Mouse (Mus musculus) c-Kit-negative CD71-positive TER-119-positive erythroid progenitor cells, embryonic 14.5 days (primary cell): Measurements from ENCODE around the gene 2900011O08Rik.
"Not testable (repeated sequence)": the region's sequence is repeated elsewhere in the genome, so short reads cannot be mapped to it uniquely, and the experiment has no call there.

Source experiments
- DNase-seq: peaks from one replicate; pipeline ENCODE4 v3.0.0-alpha.2; 2013; ENCODE audit warnings: low read depth, low spot score

Gene 2900011O08Rik

DNA sequence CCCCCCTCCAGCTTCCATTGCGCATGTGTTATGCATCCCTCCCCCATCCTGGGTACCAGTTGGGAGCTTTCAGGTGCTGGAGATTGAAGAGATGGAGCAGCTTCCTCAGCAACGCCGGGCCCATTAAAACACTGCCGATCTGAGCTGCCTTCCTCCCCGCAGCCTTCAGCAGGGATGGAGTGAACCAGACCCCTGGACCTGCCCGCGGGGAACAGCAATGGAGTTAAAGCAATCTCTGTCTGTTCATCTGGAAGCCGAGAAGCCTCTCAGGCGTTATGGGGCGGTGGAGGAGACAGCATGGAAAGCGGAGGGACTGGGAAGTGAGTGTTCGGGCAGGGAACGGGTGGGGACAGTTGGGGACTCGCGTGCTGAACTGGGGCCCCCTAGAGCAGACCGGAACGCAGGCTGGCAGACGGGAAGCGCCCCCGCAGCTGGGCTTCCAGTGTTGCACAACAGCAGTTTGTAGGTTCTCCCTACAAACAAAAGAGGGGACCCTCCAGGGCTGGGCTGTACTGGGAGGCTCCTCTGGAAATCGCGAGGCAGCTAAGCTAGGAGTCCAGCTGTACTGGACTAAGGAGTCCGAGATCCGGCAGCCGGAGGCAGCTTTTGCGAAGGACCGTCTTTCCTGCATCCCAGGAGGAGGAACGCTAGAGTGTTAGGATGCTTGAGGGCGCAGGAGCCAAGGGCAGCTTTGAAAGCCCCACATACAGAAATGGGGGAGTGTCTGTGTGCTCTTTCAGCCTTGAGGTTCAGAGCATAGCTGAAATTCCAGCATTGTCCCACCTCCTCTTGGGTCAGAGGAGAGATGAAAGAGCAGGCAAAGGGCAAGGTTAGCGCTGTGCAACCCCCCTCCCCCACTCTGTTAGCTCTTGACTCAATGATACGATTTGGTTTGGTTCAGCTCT is at the start of gene 2900011O08Rik, which contains the start of gene Ifitm7:
Gene 2900011O08Rik (plus strand): TSS at position 31 of the 905 bp plus-strand sequence.
Gene Ifitm7 (minus strand): TSS at position 315 of the 905 bp plus-strand sequence.
- no peak for DNase-seq

DNA sequence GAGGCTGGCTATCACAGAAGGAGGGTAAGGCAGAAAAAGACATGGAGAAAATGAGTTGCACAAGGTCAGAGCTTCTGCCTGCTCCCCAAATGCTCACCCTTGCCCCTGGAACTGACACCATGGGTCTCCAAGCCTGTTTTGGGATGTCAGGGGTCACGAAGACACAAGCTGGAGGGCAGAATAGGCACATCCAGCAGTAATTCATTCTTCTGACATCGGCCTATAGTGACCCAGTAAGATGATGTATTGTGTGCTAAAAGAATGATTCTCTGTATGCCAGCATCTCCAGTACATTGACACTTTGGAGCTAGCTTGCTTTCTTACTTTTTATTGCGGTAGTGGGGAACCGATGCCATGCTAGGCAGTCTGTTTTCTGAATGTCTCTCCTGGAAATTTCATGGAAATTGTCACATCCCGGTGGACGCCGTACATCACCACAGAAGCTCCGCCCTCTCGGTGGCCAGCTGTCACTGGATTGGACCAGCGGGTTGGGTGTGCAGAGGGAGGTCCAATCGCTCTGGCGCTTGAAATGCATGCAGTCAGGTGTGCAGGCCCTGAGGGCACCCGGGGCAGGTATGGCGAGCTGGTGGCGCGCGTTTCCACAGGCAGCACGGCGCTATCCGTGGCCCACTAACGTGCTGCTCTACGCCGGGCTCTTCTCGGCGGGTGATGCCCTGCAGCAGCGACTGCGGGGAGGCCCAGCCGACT is 46.1 kb upstream of the 2900011O08Rik start:
- DNase-seq = no peak

DNA sequence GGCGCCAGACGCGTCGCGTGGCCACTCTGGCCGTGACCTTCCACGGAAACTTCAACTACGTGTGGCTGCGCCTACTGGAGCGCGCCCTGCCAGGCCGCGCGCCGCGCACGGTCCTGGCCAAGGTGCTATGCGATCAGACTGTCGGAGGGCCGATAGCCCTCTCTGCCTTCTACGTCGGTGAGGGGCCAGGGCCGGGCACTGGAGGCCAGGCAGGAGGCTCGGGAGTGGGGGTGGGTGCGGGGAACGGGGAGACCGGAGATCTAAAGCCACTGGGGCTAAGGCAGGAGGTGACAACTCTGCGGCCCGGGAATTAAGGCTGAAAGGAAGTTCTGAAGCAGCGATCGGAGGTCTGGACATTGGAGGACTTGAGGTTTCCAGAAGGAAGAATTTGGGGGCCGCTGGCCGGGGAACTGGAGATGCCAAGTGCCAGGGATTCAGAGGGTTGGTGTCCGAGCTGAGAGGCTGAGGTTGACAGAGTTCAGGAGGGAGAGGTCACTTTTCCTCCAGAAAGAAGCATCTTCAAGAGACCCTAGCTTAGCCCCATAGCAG is 45.5 kb upstream of the 2900011O08Rik start:
- DNase-seq = no peak

DNA sequence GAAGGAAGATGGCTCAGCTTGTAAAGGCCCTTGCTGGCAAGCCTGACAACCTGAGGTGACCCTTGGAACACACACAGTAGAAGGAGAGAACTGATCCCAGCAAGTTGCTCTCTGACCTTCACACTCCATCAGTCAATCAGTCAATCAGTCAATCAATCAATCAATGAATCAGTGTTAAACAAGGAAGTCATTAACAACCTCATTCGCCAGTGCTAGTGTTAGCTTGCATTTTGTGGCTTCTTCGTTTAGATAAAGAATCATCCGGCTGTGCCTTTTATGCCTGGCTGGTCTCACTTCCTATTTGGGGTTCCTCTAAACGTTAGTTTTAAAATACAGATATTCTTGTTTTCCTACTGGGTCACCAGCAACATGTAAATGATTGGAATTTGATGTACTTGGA is 42.2 kb upstream of the 2900011O08Rik start:
- no peak for DNase-seq

DNA sequence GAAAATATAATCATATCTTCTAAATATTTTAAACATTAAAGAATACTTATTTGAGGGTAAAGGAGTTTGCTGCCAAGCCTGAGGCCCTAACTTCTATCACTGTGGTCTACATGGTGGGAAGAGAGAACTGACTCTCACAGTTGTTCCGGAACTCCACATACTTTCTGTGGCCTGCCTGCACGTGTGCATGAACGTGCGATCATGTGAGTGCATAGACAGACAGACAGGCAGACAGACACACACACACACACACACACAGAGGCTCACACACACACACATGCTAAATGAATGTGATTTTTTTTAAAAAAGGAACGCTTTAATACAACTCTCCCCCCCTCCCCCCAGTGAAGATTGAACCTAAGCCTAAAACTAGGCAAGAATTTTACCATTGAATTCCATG is 41.7 kb upstream of the 2900011O08Rik start:
- no peak for DNase-seq

DNA sequence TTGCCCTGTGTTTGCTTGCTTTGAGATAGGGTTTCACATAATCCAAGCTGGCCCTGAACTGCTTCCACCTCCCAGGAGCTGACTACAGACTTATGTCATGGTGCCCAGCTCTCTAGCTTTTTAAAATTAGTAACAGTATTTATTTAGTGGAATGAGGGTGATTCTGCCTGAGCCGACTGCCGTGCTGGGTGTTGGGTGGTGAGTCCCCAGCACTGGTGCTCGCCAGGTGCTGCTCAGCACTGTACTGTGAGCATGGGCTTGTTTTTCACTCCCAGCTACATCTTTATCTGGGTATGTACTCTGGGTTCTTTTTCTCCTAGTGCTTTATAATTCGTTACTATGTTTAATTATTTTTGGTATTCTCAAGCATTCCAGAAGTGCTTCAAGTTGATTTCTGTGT is 41.3 kb upstream of the 2900011O08Rik start:
- DNase-seq = no peak

DNA sequence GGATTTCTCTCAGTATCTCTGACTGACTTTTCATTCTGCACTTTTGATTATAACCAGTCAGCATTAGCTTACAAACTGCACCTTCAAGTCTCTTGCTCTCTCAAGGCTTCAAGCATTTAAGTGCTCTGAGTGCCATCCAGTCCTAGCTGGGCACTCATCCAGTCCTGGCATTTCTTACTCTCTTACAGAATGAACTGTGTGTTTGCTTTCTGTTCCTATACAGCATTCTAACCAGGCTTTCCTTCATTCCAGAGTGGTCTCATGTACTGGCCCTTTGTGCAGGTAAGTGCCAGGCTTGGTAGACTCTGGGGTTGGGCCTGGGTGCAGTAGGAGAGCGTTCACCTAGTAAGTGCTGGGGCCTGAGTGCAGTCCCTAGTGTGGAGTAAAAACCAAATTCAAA is 40.1 kb upstream of the 2900011O08Rik start:
- DNase-seq = no peak

DNA sequence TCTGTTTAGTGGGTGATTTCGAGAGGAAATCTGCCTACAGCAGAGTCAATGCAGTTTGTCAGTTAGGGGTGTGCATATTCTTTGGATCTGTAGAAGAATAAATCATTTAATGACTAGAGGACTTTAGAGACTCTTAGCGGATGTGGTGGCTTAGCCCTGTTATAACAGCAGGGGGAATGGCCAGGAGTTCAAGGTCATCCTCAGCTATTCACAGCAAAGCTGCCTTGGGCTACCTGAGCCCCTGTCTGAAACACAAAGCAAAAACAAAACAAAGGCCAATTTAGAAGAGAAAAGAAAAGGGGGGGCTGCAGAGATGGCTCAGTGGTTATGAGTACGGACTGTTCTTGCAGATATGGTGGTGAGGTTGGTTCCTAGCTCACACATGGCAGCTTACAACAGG is 35.2 kb upstream of the 2900011O08Rik start:
- DNase-seq = no peak

DNA sequence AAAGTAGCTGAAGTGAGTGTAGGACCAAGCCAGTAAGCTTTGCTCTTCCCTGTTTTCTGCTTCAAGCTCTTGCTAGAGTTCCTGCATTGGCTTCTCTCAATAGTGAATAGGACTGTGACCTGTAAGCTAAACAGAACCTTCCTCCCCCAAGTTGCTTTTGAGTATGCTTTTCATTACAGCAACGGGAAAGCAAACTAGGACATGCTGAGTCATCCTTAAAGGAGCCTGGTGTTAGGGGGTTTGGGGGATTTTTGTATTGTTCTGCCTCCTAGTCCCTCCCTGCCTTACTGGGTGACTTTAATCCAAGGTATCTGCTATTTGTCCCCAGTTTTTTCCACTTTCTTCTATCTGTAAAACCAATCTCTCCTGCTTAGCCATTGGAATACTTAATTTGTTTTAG is 24.4 kb upstream of the 2900011O08Rik start:
- DNase-seq = no peak

DNA sequence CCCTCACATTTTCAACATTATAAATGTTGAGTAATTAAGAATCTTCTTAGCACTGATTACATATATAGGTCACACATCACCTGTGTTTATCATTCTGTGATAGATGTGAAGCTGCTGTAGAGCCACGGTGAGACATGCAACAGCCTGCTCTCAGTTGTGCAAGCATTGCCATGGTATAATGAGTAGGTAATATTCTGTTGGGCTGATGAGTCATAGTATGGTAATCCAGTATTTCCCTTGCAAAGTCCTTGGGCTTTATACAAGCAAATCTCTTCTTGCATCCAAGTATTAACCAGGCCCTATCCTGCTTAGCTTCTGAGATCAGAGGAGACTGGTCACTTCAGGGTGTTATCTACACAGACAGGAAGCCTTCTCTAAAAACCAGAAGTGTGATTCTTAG is 17.3 kb upstream of the 2900011O08Rik start:
- DNase-seq = no peak

DNA sequence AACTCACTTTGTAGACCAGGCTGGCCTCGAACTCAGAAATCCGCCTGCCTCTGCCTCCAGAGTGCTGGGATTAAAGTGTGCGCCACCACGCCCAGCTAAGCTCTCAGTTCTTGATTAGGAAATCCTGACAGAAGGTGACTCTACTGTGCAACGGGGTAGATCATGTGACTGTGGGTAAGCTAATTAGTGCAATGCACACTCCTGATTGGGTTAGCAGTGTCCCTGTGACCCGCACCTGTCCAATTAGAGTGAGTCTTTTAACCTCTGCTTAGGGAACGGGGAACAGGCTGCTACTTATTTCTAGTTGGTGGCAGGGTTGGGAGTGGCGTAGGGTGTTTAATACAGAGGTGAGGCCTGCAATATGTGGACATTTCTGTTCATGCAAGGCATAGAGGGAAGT is 14.4 kb upstream of the 2900011O08Rik start:
- no peak for DNase-seq

DNA sequence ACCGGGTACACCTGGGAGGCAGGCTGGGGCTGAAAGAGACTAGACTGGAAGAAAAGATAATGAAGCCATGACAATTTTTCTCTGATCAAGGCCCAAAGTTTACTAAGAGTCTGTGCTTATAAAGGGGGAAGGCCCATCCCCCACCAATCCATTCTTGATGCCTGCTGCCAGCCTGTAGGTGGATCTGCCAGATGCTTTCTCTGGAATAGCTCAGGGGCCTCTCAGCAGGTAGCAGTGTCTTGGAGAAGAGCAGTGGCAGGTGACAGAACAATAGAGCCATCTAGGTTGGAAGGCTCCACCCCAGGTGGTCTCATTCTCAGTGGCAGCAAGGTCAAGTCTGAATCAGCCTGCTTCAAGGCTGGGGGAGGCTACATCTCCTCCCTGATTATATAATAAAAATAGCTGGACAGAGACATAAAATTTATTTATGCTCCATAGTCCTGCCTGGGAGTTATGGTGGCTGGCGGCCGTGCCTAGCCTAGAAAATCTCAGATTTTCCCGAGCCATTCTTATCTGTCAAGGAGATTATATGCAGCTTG is 10.0 kb upstream of the 2900011O08Rik start:
- not testable (repeated sequence) for DNase-seq

DNA sequence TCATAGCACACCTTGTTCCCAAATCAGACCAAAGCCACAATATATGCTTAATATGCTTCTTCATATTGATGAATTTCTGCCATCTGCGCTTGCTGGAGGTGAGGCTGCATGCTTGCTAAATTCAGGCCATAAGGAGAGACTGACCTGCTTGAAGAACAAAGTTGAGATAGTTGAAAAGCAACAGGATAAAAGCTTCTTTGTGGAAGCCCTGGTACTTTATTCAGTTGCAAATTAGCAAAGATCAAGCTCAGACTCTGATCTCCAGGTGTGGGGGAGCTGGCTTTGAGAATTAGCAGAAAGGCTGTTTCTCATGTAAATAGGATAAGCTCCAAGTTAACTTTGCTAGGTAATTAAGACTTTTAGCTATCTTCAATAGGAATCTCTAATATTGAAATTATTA is 9.4 kb upstream of the 2900011O08Rik start:
- DNase-seq = not testable (repeated sequence)

DNA sequence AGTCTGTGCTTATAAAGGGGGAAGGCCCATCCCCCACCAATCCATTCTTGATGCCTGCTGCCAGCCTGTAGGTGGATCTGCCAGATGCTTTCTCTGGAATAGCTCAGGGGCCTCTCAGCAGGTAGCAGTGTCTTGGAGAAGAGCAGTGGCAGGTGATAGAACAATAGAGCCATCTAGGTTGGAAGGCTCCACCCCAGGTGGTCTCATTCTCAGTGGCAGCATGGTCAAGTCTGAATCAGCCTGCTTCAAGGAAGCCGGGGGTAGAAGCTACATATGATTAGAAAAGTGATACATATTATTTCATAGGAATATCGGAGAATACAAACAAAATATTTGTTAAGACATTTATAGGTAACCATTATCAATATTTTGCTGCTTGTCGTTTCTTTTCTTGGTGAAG is 4.7 kb upstream of the 2900011O08Rik start:
- not testable (repeated sequence) for DNase-seq

DNA sequence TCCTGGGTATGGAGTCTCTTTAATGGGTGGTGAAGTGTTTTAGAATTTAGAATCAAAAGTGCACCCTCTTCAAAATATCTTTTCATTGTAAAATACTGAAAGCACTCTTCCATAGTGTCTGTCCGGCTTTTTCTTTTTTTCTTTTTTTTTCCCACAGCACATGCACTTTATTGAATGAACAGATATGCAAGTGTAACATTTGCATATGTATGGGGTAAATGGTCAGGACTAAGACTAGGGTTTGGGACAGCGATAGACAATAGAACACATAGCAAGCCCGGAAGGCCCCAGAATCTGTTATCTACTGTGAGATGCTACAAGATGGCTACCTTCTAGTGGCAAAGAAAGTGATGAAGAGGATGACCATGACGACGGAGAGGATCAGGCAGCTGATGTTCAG is 3.2 kb upstream of the 2900011O08Rik start:
- DNase-seq = no peak

DNA sequence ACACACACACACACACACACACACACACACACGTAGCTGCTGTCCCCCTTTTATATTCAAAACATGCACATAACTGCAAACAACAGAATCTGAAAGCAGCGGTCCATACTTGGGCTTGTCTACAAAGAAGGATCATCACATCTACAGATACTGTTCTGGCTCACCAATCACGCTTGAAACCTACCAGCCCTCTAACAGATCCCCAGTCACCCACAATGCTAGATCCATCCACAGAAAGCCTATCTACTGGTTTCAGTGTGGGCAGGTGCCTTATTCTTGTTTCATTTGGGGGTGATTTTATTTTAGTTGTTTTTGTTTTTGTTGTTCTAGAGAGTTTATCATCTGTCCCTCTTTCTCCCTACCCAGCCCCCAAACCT is 219 bp upstream of the 2900011O08Rik start:
- no peak for DNase-seq

DNA sequence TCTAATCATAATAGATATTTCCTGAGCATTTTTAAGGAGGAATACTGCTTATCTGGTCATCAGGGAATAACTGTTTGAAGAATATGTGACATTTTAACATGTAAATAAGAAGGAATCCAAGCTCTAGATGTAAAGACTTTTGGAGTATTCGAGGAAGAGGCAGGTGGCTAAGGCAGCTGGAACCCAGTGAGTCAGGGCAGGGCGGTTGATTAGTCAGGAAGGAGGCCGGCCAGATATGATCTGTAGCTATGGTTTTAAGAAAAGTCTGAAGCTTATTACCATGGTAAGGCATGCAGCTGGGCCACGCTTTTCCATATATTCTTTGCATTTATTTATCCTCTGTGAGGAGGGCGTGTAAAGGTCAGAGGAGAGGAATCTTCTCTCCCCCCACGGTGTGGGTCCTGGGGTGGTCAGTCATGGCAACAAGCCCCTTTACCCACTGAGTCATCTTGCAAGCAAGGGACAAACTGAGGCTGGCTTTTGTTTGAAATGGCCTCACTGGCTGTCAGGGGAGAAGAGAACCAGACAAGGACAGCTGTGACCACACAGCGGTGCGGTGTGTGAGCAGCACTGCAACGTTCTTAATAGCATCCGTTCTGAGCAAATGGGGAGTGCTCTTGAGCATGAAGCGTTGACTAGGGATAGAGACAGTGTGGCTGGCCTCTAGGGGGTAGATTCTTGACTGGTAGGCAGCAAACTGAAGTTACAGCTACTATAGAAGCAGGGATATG is 6.3 kb downstream of the 2900011O08Rik start:
- DNase-seq = no peak

DNA sequence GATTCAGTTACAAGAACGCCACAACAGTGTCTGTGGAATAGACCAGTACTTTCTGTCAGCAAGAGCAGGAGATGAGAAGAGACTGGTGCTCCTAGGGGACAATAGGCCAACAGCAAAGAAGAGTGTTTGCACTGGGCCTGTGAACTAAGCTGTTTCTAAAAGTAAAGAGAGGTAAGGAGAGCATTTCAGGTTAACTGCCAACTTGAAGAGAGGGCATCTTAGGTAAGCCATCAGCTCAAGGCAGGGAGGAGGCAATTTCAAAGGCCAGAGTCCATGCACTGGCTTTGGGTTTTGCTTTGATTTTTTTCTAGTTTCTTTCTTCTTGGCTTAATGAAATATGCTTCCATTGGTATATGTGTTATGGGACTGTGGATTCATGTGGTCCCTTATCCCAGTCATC is 7.7 kb downstream of the 2900011O08Rik start:
- no peak for DNase-seq

DNA sequence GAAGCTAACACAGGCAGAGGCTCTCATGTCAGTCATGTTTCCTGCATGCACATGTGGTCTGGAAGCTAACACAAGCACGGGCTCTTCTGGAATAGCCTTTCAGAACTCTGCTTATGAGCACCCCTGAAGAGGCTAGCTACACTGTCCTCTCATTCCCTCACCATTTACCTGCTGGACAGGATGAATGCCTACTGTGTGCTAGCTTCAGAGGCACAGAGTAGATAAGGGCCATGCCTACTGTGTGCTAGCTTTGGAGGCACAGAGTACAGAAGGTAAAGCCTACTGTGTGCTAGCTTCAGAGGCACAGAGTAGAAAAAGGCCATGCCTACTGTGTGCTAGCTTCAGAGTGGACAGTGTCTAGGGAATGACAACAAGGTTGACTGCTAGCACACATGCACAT is 8.1 kb downstream of the 2900011O08Rik start:
- DNase-seq = no peak

DNA sequence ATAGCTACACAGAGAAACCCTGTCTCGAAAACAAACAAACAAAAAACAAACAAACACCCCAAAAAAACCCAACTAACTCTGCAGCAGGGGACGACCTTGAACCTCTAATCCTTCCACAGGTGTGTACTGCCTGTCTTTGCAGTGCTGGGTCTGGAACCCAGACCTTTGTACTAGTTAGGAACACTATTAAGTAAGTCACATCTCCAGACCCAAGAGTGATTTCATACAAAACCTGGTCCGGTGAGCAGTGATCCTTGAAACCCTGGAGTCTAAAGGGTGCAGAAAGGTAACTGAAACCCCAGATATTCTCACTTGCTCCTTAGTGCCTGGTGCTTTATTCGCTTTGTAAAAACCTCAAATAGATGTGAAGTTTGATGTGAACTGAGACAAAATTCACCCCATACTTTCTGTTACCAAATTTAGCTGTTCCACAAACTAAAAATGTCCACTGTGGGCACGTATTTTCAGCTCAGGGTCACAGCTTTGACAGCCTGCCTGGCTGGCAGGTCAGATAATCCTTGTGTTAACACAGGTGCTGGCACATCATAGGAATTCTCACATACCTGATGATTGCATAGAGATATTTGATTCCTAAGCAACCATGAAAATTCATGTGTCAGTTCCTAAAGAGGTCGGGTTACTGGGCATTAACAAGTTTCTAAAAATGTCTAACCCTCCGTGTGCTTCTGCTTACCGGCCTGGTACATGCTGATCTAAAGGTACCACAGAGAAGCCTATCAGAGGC is 17.2 kb downstream of the 2900011O08Rik start:
- DNase-seq = no peak

DNA sequence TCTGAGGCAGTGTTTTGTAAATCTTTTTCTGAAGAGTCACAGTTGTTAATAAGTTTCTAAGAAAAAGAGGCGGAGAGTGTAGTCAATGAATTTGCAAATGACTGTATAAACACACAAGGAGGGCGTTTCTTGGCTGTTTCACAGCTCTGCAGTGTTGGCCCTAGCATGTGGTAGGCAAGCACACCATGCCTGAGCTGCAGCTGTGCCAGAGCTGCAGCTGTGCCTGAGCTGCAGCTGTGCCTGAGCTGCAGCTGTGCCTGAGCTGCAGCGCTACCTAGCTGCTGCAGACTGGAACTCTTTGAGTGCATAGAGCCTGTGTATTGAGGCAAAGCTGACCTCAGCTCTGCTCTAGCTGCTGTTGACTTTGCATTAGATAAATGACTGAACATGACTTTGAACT is 17.8 kb downstream of the 2900011O08Rik start:
- DNase-seq = no peak
